Mouse (Mus musculus): Measurements from ENCODE around the gene Srsf2. TPM values are rescaled to one million over a fixed set of nuclear protein-coding genes. Genes with fewer than 3 reads are reported as not detected.

Srsf2 gene
- polyA plus RNA-seq, 1 experiment from 2014 or later = 360 TPM

- 61% methylated on average over 11 of the region's 11 CpGs for WGBS (ENCODE audit: insufficient replicate concordance)
- Histone ChIP-seq H3K4me1 (ENCODE audit: control insufficient read depth, low read depth, low read length) (peaks cover 2% of the 10 kb centered on the region; the same call in 1 of the 2 replicates), H3K36me3 (ENCODE audit: control insufficient read depth, insufficient read depth) (no peaks in the 10 kb centered on the region), H3K4me2 (ENCODE audit: low read depth, low read length) (no peak overlapping the region), H3K9me3 (replicated peaks; ENCODE audit: control insufficient read depth, low read length) (no peaks in the 10 kb centered on the region), H3K9ac (ENCODE audit: low read depth, low read length) (no peak overlapping the region), H3K4me3 (ENCODE audit: low read depth, low read length) (no peak overlapping the region), H3K27ac (ENCODE audit: low read length) (no peak overlapping the region), H3K27me3 (ENCODE audit: control insufficient read depth, insufficient read depth, low read depth, low read length) (no peaks in the 10 kb centered on the region)
- ATAC-seq (ENCODE audit: low read depth) = no peak
Observed at GRCm38 (mm10) chr11:116810528-116810927, 42.4 kb downstream of the Srsf2 start.

GRCm38 (mm10) chr11:116809520-116809919 lies 43.4 kb downstream of the Srsf2 start:
- H3K4me1 ChIP-seq (ENCODE audit: control insufficient read depth, low read depth, low read length) = peaks cover 2% of the 10 kb centered on the region; the same call in 1 of the 2 replicates
- H3K4me3 ChIP-seq (ENCODE audit: low read depth, low read length) = no peak overlapping the region
- no peaks in the 10 kb centered on the region for H3K9me3 ChIP-seq (replicated peaks; ENCODE audit: control insufficient read depth, low read length)
- no peak overlapping the region for H3K4me2 ChIP-seq (ENCODE audit: low read depth, low read length)
- ATAC-seq (ENCODE audit: low read depth) = no peak
- H3K27ac ChIP-seq (ENCODE audit: low read length) = no peak overlapping the region
- H3K27me3 ChIP-seq (ENCODE audit: control insufficient read depth, insufficient read depth, low read depth, low read length) = no peaks in the 10 kb centered on the region
- 63% methylated on average over 8 of the region's 8 CpGs for WGBS (ENCODE audit: insufficient replicate concordance)
- no peak overlapping the region for H3K9ac ChIP-seq (ENCODE audit: low read depth, low read length)
- H3K36me3 ChIP-seq (ENCODE audit: control insufficient read depth, insufficient read depth) = no peaks in the 10 kb centered on the region

DNA sequence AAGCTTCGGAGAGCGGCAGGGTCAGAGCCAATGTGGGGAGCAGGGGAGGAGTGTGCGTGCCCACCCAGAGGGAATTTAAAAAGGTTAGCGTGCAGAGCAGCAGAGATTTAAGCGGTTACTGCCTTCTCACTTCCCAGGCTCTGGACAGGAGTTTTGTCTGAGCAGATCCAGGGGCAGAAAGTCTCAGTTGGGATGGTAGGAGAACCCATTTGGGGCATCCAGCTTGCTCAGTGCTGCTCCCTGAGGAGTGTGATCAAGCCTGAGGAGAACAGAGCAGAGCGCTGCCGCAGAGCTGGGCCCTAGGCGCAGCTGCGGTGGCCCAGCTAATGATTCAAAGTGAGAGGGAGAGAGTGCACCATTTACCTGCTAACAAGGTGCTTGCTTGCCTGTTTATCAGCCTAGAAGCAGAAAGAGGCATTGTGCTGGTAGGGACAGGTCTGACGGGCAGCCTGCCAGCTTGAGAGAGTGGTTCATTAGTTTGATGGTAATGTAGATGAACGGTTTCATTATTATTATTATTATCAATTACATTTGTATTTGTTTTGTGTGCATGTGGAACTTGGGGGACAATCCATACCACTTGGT lies 44.0 kb downstream of the Srsf2 start:
- no peak overlapping the region for H3K4me3 ChIP-seq (ENCODE audit: low read depth, low read length)
- H3K36me3 ChIP-seq (ENCODE audit: control insufficient read depth, insufficient read depth) = no peaks in the 10 kb centered on the region
- ATAC-seq (ENCODE audit: low read depth) = no peak
- H3K4me2 ChIP-seq (ENCODE audit: low read depth, low read length) = no peak overlapping the region
- H3K4me1 ChIP-seq (ENCODE audit: control insufficient read depth, low read depth, low read length) = peaks cover 2% of the 10 kb centered on the region; the same call in 1 of the 2 replicates
- no peaks in the 10 kb centered on the region for H3K9me3 ChIP-seq (replicated peaks; ENCODE audit: control insufficient read depth, low read length)
- H3K27me3 ChIP-seq (ENCODE audit: control insufficient read depth, insufficient read depth, low read depth, low read length) = no peaks in the 10 kb centered on the region
- WGBS (ENCODE audit: insufficient replicate concordance) = 70% methylated on average over 11 of the region's 11 CpGs
- H3K27ac ChIP-seq (ENCODE audit: low read length) = no peak overlapping the region
- no peak overlapping the region for H3K9ac ChIP-seq (ENCODE audit: low read depth, low read length)

GRCm38 (mm10) chr11:116807938-116808606 lies 44.8 kb downstream of the Srsf2 start:
- no peaks in the 10 kb centered on the region for H3K27me3 ChIP-seq (ENCODE audit: control insufficient read depth, insufficient read depth, low read depth, low read length)
- 30% methylated on average over 7 of the region's 7 CpGs for whole genome bisulfite sequencing (ENCODE audit: insufficient replicate concordance)
- no peaks in the 10 kb centered on the region for H3K9me3 ChIP-seq (replicated peaks; ENCODE audit: control insufficient read depth, low read length)
- no peak overlapping the region for H3K4me3 ChIP-seq (ENCODE audit: low read depth, low read length)
- H3K4me1 ChIP-seq (ENCODE audit: control insufficient read depth, low read depth, low read length) = peaks cover 2% of the 10 kb centered on the region; the same call in 1 of the 2 replicates
- no peak overlapping the region for H3K9ac ChIP-seq (ENCODE audit: low read depth, low read length)
- no peaks in the 10 kb centered on the region for H3K36me3 ChIP-seq (ENCODE audit: control insufficient read depth, insufficient read depth)
- no peak for ATAC-seq (ENCODE audit: low read depth)
- no peak overlapping the region for H3K4me2 ChIP-seq (ENCODE audit: low read depth, low read length)
- H3K27ac ChIP-seq (ENCODE audit: low read length) = no peak overlapping the region

DNA sequence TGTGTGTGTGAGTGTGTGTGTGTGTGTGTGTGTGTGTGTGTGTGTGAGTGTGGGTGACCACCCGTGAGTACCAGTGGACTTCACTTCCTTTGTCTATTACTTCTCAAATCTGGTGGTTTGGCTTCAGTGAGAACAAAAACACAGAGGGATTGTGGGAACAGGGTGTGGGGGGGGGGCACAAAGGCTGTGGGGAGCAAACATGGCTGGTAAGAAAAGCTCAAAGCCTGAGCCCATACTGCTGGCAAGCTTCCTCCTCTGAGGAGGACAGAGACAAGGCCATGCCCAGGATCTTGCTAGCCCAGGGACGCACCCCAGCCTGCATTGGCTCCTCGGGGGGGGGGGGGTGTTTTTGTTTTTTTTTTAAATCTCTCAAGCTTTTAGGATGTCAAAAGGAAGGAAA lies 45.4 kb downstream of the Srsf2 start:
- Histone ChIP-seq H3K4me3 (ENCODE audit: low read depth, low read length) (no peak overlapping the region), H3K27ac (ENCODE audit: low read length) (no peak overlapping the region), H3K9ac (ENCODE audit: low read depth, low read length) (no peak overlapping the region), H3K36me3 (ENCODE audit: control insufficient read depth, insufficient read depth) (no peaks in the 10 kb centered on the region), H3K4me1 (ENCODE audit: control insufficient read depth, low read depth, low read length) (peaks cover 2% of the 10 kb centered on the region; the same call in 1 of the 2 replicates), H3K27me3 (ENCODE audit: control insufficient read depth, insufficient read depth, low read depth, low read length) (no peaks in the 10 kb centered on the region), H3K4me2 (ENCODE audit: low read depth, low read length) (no peak overlapping the region), H3K9me3 (replicated peaks; ENCODE audit: control insufficient read depth, low read length) (no peaks in the 10 kb centered on the region)
- 52% methylated on average over 3 of the region's 3 CpGs for WGBS (ENCODE audit: insufficient replicate concordance)
- ATAC-seq (ENCODE audit: low read depth) = no peak

- no peak for ATAC-seq (ENCODE audit: low read depth)
- 58% methylated on average over 7 of the region's 7 CpGs for WGBS (ENCODE audit: insufficient replicate concordance)
- Histone ChIP-seq H3K9ac (ENCODE audit: low read depth, low read length) (no peak overlapping the region), H3K4me3 (ENCODE audit: low read depth, low read length) (no peak overlapping the region), H3K4me2 (ENCODE audit: low read depth, low read length) (no peak overlapping the region), H3K4me1 (ENCODE audit: control insufficient read depth, low read depth, low read length) (peaks cover 2% of the 10 kb centered on the region; the same call in 1 of the 2 replicates), H3K27ac (ENCODE audit: low read length) (no peak overlapping the region), H3K27me3 (ENCODE audit: control insufficient read depth, insufficient read depth, low read depth, low read length) (no peaks in the 10 kb centered on the region), H3K36me3 (ENCODE audit: control insufficient read depth, insufficient read depth) (no peaks in the 10 kb centered on the region), H3K9me3 (replicated peaks; ENCODE audit: control insufficient read depth, low read length) (no peaks in the 10 kb centered on the region)
Observed at GRCm38 (mm10) chr11:116807116-116807515, 45.8 kb downstream of the Srsf2 start.

DNA sequence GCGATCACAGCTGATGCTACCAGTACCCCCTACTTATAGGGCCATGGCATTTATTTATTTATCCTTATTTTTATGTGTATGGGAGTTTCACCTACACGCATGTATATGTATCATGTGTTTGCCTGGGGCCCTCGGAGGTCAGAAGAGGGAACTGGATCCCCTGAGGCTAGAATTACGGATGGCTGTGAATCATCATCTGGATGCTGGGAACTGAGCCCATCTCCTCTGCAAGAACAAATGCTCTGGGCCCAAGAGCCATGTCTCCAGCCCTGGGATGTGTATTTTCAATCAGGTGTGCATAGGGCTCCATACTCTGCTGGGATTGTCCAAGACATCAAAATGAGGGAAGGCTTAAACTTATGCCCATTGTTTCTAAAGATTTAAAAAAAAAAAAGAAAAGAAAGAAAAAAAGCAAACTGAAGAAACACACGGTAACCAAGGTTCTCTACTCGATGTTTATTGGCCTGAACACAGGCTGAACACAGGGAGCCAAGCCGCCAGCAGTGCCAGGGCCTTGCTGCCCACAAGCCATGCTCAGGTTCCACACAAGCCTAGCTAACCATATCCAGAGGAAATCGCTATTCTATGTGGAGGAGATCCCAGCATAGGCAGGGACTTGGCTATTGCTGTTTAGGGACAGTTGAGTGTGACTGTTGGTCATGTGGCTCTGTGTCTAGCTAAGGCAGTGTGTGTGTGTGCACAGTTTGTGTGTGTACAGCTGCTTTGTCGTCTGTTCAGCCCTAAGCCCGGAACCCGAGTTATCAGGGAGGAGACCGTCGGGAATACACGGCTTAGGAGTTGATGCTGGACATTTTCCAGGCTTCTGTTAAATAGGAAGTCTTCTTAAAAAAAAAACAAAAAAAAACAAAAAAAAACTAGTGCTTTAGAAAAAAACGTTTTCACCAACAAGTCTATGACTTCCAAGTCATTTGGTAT lies 46.5 kb downstream of the Srsf2 start:
- H3K9ac ChIP-seq (ENCODE audit: low read depth, low read length) = no peak overlapping the region
- H3K4me1 ChIP-seq (ENCODE audit: control insufficient read depth, low read depth, low read length) = peaks cover 2% of the 10 kb centered on the region; the same call in 1 of the 2 replicates
- no peak overlapping the region for H3K4me3 ChIP-seq (ENCODE audit: low read depth, low read length)
- H3K4me2 ChIP-seq (ENCODE audit: low read depth, low read length) = no peak overlapping the region
- no peaks in the 10 kb centered on the region for H3K9me3 ChIP-seq (replicated peaks; ENCODE audit: control insufficient read depth, low read length)
- ATAC-seq (ENCODE audit: low read depth) = no peak
- 60% methylated on average over 15 of the region's 15 CpGs for WGBS (ENCODE audit: insufficient replicate concordance)
- H3K27me3 ChIP-seq (ENCODE audit: control insufficient read depth, insufficient read depth, low read depth, low read length) = no peaks in the 10 kb centered on the region
- no peaks in the 10 kb centered on the region for H3K36me3 ChIP-seq (ENCODE audit: control insufficient read depth, insufficient read depth)
- no peak overlapping the region for H3K27ac ChIP-seq (ENCODE audit: low read length)

DNA sequence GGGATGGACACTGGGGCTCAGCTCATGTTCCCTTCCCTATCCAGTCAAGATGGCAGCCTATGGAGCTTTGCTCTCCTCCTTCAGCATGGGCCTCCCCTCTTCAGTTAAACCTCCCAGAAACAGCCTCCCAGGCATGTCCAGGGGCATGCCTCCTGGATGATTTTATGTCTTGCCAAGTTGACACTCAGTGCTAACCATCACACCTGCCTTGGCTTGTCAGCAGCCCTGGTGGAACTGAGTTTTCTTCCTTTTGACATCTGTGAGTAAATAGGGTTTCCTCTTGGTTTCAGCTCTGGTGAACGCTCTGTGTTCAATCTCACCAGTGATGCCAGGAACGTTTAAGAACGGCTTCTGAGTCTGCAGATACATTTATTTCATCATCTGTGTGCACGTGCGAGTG lies 50.2 kb downstream of the Srsf2 start:
- H3K9ac ChIP-seq (ENCODE audit: low read depth, low read length) = no peak overlapping the region
- ATAC-seq (ENCODE audit: low read depth) = no peak
- WGBS (ENCODE audit: insufficient replicate concordance) = 57% methylated on average over 5 of the region's 5 CpGs
- H3K4me3 ChIP-seq (ENCODE audit: low read depth, low read length) = no peak overlapping the region
- H3K36me3 ChIP-seq (ENCODE audit: control insufficient read depth, insufficient read depth) = no peaks in the 10 kb centered on the region
- no peaks in the 10 kb centered on the region for H3K4me1 ChIP-seq (ENCODE audit: control insufficient read depth, low read depth, low read length)
- no peak overlapping the region for H3K27ac ChIP-seq (ENCODE audit: low read length)
- H3K27me3 ChIP-seq (ENCODE audit: control insufficient read depth, insufficient read depth, low read depth, low read length) = no peaks in the 10 kb centered on the region
- no peaks in the 10 kb centered on the region for H3K9me3 ChIP-seq (replicated peaks; ENCODE audit: control insufficient read depth, low read length)
- no peak overlapping the region for H3K4me2 ChIP-seq (ENCODE audit: low read depth, low read length)
